Mouse (Mus musculus) limb, embryonic 14.5 days (tissue): ENCODE data around the gene Cyth1. TPM values are rescaled to one million over a fixed set of nuclear protein-coding genes. Genes with fewer than 3 reads are reported as not detected.

Experiments
- ATAC-seq: fragments of 200-750 bp; cut with Nextera tagmentation; 2 replicates; pipeline ENCODE4 v1.8.0; 2017; ENCODE audit warnings: low read depth, moderate number of reproducible peaks, moderate TSS enrichment; ENCODE audit not compliant: low FRiP score
- DNase-seq: peaks from one replicate; pipeline ENCODE4 v3.0.0-alpha.2; 2015; ENCODE audit warnings: low spot score
- H3K27ac ChIP-seq: fragments of 300-500 bp; sonication (generic); replicated peaks from 2 replicates; pipeline ENCODE4 v1.5.1; 2014; ENCODE audit warnings: low read depth, mild to moderate bottlenecking, low read length, moderate library complexity, mixed read lengths
- H3K27me3 ChIP-seq: fragments of 300-500 bp; sonication (generic); 2 replicates; pipeline ENCODE4 v1.6.1; 2014; ENCODE audit warnings: low read length, mixed read lengths; ENCODE audit not compliant: control insufficient read depth, insufficient read depth
- H3K36me3 ChIP-seq: fragments of 300-500 bp; sonication (generic); 2 replicates; pipeline ENCODE4 v1.6.1; 2014; ENCODE audit warnings: mild to moderate bottlenecking, low read length, moderate library complexity, mixed read lengths; ENCODE audit not compliant: control insufficient read depth, insufficient read depth
- H3K4me1 ChIP-seq: fragments of 300-500 bp; sonication (generic); 2 replicates; pipeline ENCODE4 v1.6.1; 2014; ENCODE audit warnings: antibody characterized with exemption, low read length, mixed read lengths; ENCODE audit not compliant: control insufficient read depth, insufficient read depth
- H3K4me2 ChIP-seq: fragments of 300-500 bp; sonication (generic); replicated peaks from 2 replicates; pipeline ENCODE4 v1.6.1; 2014; ENCODE audit warnings: low read depth, mild to moderate bottlenecking, low read length, moderate library complexity; ENCODE audit not compliant: severe bottlenecking
- H3K4me3 ChIP-seq: fragments of 300-500 bp; sonication (generic); replicated peaks from 2 replicates; pipeline ENCODE4 v1.5.1; 2014; ENCODE audit warnings: low read length
- H3K9ac ChIP-seq: fragments of 300-500 bp; sonication (generic); 2 replicates; pipeline ENCODE4 v1.6.1; 2014; ENCODE audit warnings: mild to moderate bottlenecking, low read depth, low read length, moderate library complexity; ENCODE audit not compliant: severe bottlenecking
- H3K9me3 ChIP-seq: fragments of 300-500 bp; sonication (generic); 2 replicates; pipeline ENCODE4 v1.6.1; 2016; ENCODE audit warnings: low read length; ENCODE audit not compliant: control insufficient read depth
- POLR2A ChIP-seq: fragments of 200-500 bp; IDR thresholded peaks from 2 replicates; pipeline ENCODE4 v1.8.0; 2012; ENCODE audit warnings: inconsistent platforms, mild to moderate bottlenecking, moderate library complexity, borderline replicate concordance; ENCODE audit not compliant: insufficient read depth, insufficient read length; ENCODE audit errors: extremely low read depth
- WGBS: fragments of 180-500 bp; shearing (Covaris S2); extraction: QIAGEN DNeasy Blood & Tissue Kit; methylation state at CpG from one replicate; pipeline ENCODE4 v1.1.7; 2014; 5-methylcytosine and 5-hydroxymethylcytosine counted together
- polyA plus RNA-seq, 2 experiments: library from polyadenylated mRNA; depleted of rRNA in 1 of 2; stranded (reverse) in 1 of 2; unstranded in 1 of 2; fragments of >200 nt; fragmentation: Nextera tagmentation in 1 of 2; extraction: Ambion mirVana in 1 of 2; gene quantifications; 2 replicates each; pipeline versions ENCODE4 v1.2.1 to v1.2.3; 2012 to 2014

Gene Cyth1
- polyA plus RNA-seq (2012; rRNA removed) (22.3 and 22.4 TPM in 2 replicates), polyA plus RNA-seq (2014; fragmentation: Nextera tagmentation; extraction: Ambion mirVana) (13.1 and 13.5 TPM in 2 replicates)

DNA sequence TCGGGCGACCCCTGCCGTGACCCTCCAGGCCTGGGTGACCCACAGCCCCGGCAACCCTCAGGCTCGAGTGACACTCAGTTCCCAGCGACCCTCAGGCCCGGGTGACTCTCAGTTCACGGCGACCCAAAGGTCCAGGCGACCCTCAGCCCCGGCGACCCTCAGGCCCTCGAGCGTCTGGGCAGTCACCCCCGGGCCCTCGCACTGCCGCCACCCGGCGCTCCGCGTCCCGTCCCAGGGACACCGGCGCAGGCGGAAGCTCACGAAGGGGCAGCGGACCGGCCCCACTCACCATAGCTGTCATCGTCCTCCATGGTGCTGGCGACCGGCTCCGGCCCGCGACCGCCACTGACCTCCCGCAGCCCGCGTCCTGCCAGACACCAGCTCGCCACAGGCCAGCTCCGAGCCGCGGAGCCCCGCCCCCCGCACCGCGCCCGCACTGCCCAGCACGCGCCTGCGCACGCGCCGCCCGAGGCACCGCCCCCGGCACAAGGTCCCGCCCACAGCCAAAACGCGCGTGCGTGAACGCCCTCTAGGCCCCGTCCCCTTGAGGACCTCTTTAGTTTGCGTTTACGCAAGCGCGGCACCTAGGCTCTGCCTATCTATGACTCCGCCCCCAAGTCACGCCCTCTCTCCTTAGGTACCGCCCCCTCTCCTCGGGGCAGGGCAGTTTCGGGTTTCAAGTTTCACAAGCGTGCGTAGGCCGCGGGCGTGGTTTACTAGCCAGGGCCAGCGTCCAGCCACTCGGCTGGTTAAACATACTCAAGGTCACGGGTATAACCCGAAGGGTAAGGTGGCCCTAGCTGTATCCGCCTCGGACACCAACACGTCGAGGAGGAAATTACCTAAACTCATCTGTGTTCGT, at the start of gene Cyth1:
Gene Cyth1, minus strand, starts transcription at position 443 of the 862 bp plus-strand sequence.
- Histone ChIP-seq H3K4me3 (peak within 1 kb of the TSS; percentile 88), H3K27me3 (no peaks in the 10 kb centered on the region), H3K4me1 (peaks cover 30% of the 10 kb centered on the region), H3K27ac (peak within 1 kb of the TSS; percentile 61), H3K4me2 (peak within 1 kb of the TSS; percentile 73), H3K9me3 (no peaks in the 10 kb centered on the region), H3K9ac (peak within 1 kb of the TSS; percentile 74), H3K36me3 (no peaks in the 10 kb centered on the region)
- 0 out of 2 replicates have a peak, but pooled peaks have one; percentile 58 for TF ChIP-seq POLR2A
- 0% methylated on average over 77 of the region's 86 CpGs for WGBS
- DNase-seq, result peak; percentile 98
- ATAC-seq, result peak; percentile 97

DNA sequence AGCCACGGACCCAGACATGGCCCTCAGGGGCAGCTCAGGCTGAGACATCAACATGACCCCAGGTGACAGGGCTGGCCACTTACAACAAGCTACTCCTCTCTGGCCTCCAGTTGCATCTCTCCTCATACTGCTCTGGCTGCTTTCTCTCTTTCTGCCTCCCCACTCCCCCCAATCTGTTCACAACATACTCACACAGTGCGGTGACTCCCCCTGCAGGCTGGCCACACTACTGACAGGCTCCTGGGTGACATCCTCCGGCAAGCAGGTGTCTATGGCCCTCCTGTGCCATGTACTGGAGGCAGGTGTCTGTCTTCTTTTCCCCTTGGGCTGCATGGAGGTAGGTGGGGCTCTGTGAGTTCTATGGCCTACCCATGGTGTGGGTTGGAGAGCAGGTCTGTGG, 49.6 kb upstream of the Cyth1 start:
- DNase-seq (no peak), ATAC-seq (no peak)
- no peaks in the 10 kb centered on the region for H3K4me1 ChIP-seq
- no peak overlapping the region for H3K4me2 ChIP-seq
- no peaks in the 10 kb centered on the region for H3K9me3 ChIP-seq
- no peak overlapping the region for H3K27ac ChIP-seq
- H3K27me3 ChIP-seq, result no peaks in the 10 kb centered on the region
- H3K36me3 ChIP-seq, result peaks cover 24% of the 10 kb centered on the region
- no peak overlapping the region for H3K4me3 ChIP-seq
- no peak overlapping the region for H3K9ac ChIP-seq
- WGBS, result 83% methylated on average over 3 of the region's 3 CpGs
- TF ChIP-seq POLR2A, result no peak

DNA sequence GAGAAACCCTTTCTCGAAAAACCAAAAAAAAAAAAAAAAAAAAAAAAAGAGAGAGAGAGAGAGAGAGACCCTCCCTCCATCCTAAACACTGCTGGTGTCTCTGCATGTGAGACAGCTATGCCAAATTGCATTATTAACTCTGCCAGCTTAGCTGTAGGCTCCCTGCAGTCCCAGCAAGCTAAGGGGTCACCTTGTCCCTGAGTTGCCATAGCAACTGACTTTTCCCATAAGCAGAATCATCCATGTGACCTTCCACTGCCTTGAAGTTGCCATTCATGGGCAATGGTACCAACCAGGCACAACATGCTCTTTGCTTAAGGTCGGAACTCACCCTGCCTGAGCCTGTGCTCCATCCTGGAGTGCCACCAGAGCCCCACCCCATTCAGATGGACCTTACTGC, 46.6 kb upstream of the Cyth1 start:
- DNase-seq (no peak), ATAC-seq (no peak)
- Histone ChIP-seq H3K4me2 (no peak overlapping the region), H3K36me3 (no peaks in the 10 kb centered on the region; the same call in 1 of the 2 replicates), H3K4me1 (peaks cover 3% of the 10 kb centered on the region; the same call in 1 of the 2 replicates), H3K4me3 (no peak overlapping the region), H3K27me3 (no peaks in the 10 kb centered on the region), H3K9me3 (no peaks in the 10 kb centered on the region), H3K9ac (no peak overlapping the region), H3K27ac (no peak overlapping the region)
- no peak for TF ChIP-seq POLR2A
- WGBS, result 76% methylated on average over 2 of the region's 2 CpGs

DNA sequence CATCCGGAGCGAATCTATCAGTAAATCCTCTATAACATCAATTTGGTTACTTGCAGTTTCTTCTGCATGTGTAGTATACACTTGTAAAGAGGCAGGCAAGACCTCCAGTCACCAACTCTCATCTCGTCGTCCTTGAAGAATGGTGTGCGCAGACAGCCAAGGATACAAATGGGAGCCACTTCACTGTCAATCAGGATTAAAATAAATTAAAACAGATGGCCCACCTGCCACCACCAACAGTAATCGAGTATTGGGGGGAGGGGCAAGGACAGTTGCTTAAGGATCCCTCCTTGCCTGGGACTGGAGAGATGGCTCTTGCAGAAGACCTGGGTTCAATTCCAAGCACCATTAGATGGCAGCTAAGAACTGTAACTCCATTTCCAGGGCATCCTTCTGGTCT, 44.3 kb upstream of the Cyth1 start:
- 73% methylated on average over 6 of the region's 6 CpGs for WGBS
- Histone ChIP-seq H3K4me3 (no peak overlapping the region), H3K9ac (no peak overlapping the region)

DNA sequence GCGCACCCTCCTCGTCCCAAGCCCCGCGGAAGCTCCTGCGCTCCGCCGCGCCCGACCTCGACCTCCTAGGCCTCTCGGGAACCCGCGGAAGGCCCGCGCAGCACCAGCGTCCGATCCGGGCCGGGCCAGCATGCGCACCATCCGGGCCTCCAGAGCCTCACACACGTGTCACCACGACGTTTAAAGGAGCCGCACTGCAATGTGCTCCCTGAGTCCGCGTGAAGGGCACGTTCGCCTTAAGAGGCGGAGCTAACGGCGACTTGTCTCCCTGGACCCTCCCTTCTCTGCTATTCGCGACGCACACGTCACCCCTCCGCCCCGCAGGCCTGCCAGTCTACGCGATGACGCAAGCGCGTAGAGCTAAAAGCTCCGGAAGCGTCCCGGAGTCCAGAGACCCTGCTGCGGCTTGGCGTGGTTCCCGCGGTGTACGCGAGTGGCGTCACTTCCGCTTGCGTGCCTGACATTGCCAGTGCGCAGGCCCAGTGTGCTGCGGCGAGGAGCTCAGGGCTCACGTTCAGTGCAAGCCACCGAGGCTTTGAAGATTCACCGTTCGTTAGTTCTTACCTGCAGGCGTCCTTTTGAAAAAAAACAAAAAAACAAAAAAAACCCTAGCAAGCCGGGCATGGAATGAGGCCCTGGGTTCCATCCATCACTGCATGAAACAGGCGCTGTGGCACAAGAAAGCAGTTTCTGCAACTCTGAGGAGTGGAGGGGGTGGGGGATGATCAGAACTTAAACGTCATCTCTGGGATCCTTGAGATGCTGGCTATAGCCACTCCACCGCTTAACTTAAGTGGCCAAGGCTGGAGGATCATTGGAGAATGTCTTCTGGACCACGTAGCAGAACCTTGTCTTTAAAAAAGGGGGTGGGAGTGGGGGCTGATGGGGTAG, 41.9 kb upstream of the Cyth1 start, which contains the start of gene Usp36:
Gene Usp36, minus strand, starts transcription at position 246 of the 891 bp plus-strand sequence.
- WGBS, result 1% methylated on average over 68 of the region's 68 CpGs
- Histone ChIP-seq H3K4me2 (peak within 1 kb of the TSS; percentile 83), H3K9ac (peak within 1 kb of the TSS; percentile 88), H3K4me1 (peaks cover 12% of the 10 kb centered on the region; the same call in 1 of the 2 replicates), H3K4me3 (peak within 1 kb of the TSS; percentile 95), H3K9me3 (no peaks in the 10 kb centered on the region), H3K36me3 (peaks cover 28% of the 10 kb centered on the region), H3K27ac (peak within 1 kb of the TSS; percentile 86), H3K27me3 (no peaks in the 10 kb centered on the region)
- ATAC-seq, result peak; percentile 97
- peak; percentile 100 for DNase-seq
- peak; percentile 94; the same call in 1 of the 2 replicates for TF ChIP-seq POLR2A

More for the DNA sequence above, 44.3 kb upstream of the Cyth1 start:
- TF ChIP-seq POLR2A, result no peak
- H3K36me3 ChIP-seq, result peaks cover 4% of the 10 kb centered on the region
- no peaks in the 10 kb centered on the region for H3K27me3 ChIP-seq
- no peak overlapping the region for H3K27ac ChIP-seq
- ATAC-seq (no peak), DNase-seq (no peak)
- H3K9me3 ChIP-seq, result no peaks in the 10 kb centered on the region
- peaks cover 12% of the 10 kb centered on the region; the same call in 1 of the 2 replicates for H3K4me1 ChIP-seq
- H3K4me2 ChIP-seq, result no peak overlapping the region
